Comparison of ENCODE assay signal across 31 mouse cellular contexts in the genomic region with DNA sequence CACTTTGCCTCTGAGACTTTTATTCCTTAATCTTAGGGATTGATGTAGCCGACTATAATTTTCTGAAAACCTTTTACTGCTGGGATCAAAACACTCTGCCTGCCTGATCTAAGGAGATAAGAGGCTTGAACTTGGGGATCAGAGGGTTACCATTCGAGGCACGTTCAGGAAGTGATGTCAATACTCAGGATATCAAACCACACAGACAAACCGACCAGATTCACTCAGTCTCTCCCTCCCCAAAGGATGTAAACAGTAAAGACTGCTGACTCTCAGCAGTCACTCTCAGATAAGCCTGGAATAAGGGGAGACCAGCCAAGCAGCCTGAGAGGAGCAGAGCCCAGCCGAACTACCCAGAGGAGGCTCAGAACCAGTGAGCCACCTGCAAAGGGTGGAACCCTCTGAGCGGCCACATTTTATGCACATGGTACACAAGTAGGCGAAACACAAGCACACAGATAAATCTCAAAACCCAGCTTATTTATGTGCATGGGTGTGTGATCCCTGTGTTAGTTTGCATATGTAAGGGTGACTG. TPM values are rescaled to one million over a fixed set of nuclear protein-coding genes. Genes with fewer than 3 reads are reported as not detected.
"Had no signal": no experiment of that assay in that cellular context is flagged by ENCODE, and none has a peak within 500 bp of the region (broad histone marks: within the 10 kb centered on the region; RNA-seq: fewer than 3 reads in every experiment).

No protein-coding gene starts in this region.

- H3K4me2 ChIP-seq: limb, embryonic 13.5 days; liver, embryonic 13.5 days; lung, embryonic 14.5 days; midbrain, embryonic 13.5 days; neural tube, embryonic 13.5 days; stomach, embryonic 15.5 days had no signal

- H3K27me3 ChIP-seq: limb, embryonic 13.5 days; liver, embryonic 13.5 days; megakaryocyte, embryonic 14.5 days; midbrain, embryonic 13.5 days; neural tube, embryonic 13.5 days; stomach, embryonic 15.5 days had no signal

- H3K4me3 ChIP-seq: layer of hippocampus, adult 2 months; limb, embryonic 10.5 days; limb, embryonic 13.5 days; liver, embryonic 13.5 days; megakaryocyte, embryonic 14.5 days; midbrain, embryonic 13.5 days; myocyte; neural tube, embryonic 13.5 days; stomach, embryonic 15.5 days had no signal

- H3K9me3 ChIP-seq: limb, embryonic 10.5 days; limb, embryonic 13.5 days; liver, embryonic 13.5 days; midbrain, embryonic 13.5 days; neural tube, embryonic 13.5 days; stomach, embryonic 15.5 days had no signal

- H3K4me1 ChIP-seq: limb, embryonic 10.5 days; limb, embryonic 13.5 days; midbrain, embryonic 13.5 days; neural tube, embryonic 13.5 days; stomach, embryonic 15.5 days had no signal

- H3K9ac ChIP-seq: limb, embryonic 13.5 days; liver, embryonic 13.5 days; liver, postnatal 0 days; lung, embryonic 14.5 days; midbrain, embryonic 13.5 days; neural tube, embryonic 13.5 days; stomach, embryonic 15.5 days had no signal

- H3K36me3 ChIP-seq: limb, embryonic 10.5 days; limb, embryonic 13.5 days; liver, embryonic 13.5 days; midbrain, embryonic 13.5 days; neural tube, embryonic 13.5 days; stomach, embryonic 15.5 days had no signal

- H3K27ac ChIP-seq: kidney, postnatal 0 days; layer of hippocampus, adult 2 months; limb, embryonic 10.5 days; limb, embryonic 13.5 days; liver, embryonic 13.5 days; macrophage; midbrain, embryonic 13.5 days; neural tube, embryonic 13.5 days; stomach, embryonic 15.5 days had no signal

- ATAC-seq: liver, postnatal 0 days; lung, postnatal 0 days; midbrain, embryonic 13.5 days; midbrain, embryonic 16.5 days had no signal

- DNase-seq: kidney, postnatal 25 days; layer of hippocampus, adult 9-11 months; liver; liver, embryonic 13.5 days; liver, postnatal 0 days; lung, embryonic 14.5 days; retina, postnatal 1 day; right cerebral cortex, postnatal 25 days; spleen, adult 18-20 months; thymus, postnatal 36 days had no signal

RNA-seq across cellular contexts. Expression of gene Ctnna3, which starts 9.9 kb away (rescaled TPM):
- total RNA-seq: monocyte, adult 5-6 weeks; neutrophil, adult 5-6 weeks had no signal
- polyA plus RNA-seq: limb, embryonic 10.5 days; liver, postnatal 0 days; macrophage had no signal

RNA-seq across cellular contexts. Expression of gene Gm7075, which starts 18.2 kb away (rescaled TPM):
- total RNA-seq: layer of hippocampus, adult 2 months; layer of hippocampus, postnatal 25 days; left cerebral cortex, adult 18-20 months; left cerebral cortex, postnatal 25 days; monocyte, adult 5-6 weeks; neutrophil, adult 5-6 weeks had no signal
- polyA plus RNA-seq: kidney, embryonic 14.5 days; kidney, postnatal 0 days; large intestine, adult 2 months; limb, embryonic 10.5 days; limb, embryonic 13.5 days; liver, embryonic 13.5 days; liver, postnatal 0 days; lung, embryonic 14.5 days; lung, postnatal 0 days; macrophage; midbrain, embryonic 13.5 days; midbrain, embryonic 16.5 days; myocyte; neural tube, embryonic 13.5 days; stomach, embryonic 15.5 days; thymus, postnatal 0 days; urinary bladder, adult 2 months had no signal
